Mouse (Mus musculus) kidney, postnatal 10 days (tissue): ENCODE results near the gene Btg4.

Experiments used
- DNase-seq: peaks from one replicate; pipeline ENCODE4 v3.0.0; 2021; ENCODE audit warnings: mixed read lengths

Gene Btg4

DNA sequence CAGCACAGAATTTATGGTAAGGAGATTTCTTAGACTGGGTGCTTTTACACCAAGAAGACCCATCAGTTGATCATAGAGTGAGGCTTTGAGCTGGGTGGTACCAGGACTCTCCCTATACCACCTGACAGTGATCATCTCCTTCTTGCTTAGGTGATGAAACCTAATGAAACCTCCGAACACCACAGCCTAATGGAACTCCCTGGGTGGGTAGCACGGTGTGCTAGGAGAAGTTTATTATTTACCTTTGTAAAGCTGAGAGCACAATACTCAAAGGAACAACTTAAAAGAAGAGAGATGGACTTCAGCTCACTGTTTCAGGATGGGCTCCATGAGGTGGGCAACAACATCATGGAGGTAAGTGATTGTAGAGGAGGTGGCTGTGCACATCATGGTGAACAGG is at the start of gene Btg4:
Gene Btg4 (plus strand): TSS at position 301 of the 400 bp plus-strand sequence.
- no peak for DNase-seq

DNA sequence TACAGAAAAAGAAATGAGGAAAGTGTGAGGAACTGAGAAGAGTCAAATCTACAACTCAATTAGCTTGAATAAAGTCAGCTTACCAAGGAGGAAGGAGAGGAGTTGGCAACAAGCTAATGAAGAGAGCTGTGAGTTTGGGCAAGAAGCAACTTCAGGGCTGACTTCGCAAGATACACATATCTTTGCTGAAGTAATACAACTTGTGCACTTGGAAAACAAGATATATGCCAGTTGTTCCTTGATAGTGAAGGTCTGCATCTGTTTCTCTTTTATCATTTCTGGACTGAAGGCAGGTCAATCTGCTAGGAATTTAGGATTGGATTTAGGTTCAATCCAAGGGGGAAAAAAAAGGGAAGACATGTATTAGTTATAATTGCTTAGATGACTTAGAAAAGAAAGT is 47.1 kb upstream of the Btg4 start:
- DNase-seq = no peak

- DNase-seq = no peak
Observed at GRCm38 (mm10) chr9:51015732-51016131, 45.0 kb upstream of the Btg4 start.

DNA sequence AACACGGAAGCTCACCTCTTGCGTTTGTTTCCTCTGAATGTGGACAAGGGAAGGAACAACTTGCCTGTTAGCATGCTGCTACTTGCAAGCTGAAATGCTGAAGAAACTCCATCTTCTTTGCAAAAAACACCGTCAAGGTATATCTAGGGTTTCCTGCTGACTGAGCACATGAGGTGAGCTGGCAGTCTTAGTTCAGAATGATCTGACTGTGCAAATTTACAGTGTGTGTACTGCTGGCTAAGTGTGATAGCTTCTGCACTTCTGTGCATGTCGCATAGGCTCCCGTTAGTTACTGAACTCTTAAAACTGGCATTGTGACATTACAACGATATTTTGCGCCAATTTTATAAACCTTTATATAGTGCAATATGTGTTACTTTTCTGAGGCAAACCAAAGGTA is 41.0 kb upstream of the Btg4 start:
- DNase-seq = no peak

GRCm38 (mm10) chr9:51020351-51020750 is 40.4 kb upstream of the Btg4 start:
- no peak for DNase-seq

- no peak for DNase-seq
Observed at GRCm38 (mm10) chr9:51021123-51021795, 39.4 kb upstream of the Btg4 start.

GRCm38 (mm10) chr9:51026952-51027351 is 33.7 kb upstream of the Btg4 start:
- no peak for DNase-seq

- DNase-seq = no peak
Observed at GRCm38 (mm10) chr9:51030147-51030546, 30.6 kb upstream of the Btg4 start.

DNA sequence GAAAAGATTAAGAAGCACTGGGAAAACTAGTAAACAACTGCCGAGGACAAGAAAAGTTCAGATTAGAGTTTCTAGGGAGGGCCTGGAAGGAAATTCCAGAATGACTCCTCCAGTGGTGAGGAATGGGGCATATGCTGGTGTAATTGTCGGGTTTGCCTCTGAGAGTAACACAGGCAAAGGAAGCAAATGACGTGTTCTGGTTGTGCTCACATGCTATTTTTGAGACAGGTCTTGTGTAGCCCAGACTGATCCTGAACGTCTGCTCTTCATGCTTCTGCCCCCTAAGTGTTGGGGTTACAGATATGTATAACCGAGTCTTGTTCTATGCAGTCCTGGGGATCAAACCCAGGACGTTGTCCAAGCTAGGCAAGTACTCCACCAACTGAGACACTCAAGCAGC is 29.1 kb upstream of the Btg4 start:
- no peak for DNase-seq

DNA sequence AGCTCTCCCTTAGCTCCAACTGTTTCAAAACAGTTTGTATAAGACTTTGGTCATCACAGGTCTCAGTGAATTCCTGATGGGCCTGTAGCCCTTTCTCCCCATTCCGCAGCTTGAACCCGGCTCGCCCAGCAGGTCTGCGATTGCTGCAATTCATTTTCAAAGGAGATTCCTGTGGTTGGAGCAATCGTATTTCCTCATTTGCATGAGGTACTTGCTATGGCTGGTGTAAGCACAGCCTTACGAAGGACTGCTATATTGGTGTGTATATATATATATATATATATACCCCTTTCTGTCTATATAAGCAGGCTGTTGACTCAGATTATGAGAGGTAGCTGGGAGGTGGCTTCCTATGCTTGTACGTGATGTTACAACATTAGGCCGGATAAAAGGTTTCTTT is 28.4 kb upstream of the Btg4 start:
- no peak for DNase-seq

DNA sequence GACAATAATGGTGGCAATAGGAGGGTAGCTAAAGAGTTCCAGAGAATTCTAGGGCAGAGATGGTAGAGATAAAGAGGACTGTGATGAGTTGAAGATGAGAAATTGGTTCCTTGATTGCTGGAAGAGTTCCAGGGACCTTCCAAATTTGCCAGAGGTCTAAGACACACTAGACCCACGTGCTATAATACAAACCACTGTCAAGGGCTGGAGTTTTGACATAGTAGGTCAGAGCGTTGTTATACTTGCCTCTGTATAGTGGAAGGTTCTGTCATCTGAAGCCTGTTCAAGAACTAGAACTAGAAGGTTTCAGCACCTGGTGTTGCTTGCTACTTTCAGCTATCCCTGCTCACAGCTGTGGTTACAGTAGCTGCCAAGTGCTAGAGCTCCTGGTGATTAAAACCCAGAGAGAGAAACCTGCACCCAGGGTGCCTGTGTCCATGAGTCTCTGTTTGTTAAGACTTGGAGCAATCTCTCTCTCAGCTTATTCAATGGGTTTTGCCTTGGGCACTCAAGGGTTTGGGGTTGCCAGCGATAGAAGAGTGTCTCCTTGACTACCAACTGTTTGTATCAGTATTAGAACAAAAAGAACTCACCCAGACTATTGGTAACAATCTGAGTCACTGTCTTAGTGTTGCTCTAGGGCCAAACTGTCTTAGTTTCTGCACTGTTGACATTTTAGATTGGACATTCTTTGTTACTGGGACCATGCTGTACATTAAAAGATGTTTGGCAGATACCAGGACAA is 27.7 kb upstream of the Btg4 start:
- no peak for DNase-seq

GRCm38 (mm10) chr9:51041491-51041980 is 19.2 kb upstream of the Btg4 start:
- DNase-seq = no peak

DNA sequence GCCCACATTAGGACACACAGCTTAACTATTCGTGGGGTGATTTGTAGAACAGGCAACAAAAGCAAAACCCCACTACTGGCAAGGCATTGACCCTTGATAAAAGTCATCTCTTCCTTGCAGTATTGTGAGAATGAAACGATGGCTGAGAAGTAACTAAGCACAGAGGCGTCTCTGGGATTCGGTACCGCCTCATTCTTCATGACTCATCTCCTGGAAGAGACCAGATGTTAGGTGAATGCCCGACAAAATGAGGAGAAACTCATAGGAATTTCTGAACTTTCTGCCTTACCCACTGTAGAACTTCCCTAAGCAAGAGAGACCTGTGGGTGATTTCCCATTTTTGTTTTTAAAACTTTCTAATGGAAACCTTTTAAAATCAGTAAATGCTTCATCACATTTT is 18.6 kb upstream of the Btg4 start:
- no peak for DNase-seq

GRCm38 (mm10) chr9:51052180-51052579 is 8.5 kb upstream of the Btg4 start:
- no peak for DNase-seq

- DNase-seq = peak; percentile 45
Observed at GRCm38 (mm10) chr9:51056360-51057324, 4.1 kb upstream of the Btg4 start.

DNA sequence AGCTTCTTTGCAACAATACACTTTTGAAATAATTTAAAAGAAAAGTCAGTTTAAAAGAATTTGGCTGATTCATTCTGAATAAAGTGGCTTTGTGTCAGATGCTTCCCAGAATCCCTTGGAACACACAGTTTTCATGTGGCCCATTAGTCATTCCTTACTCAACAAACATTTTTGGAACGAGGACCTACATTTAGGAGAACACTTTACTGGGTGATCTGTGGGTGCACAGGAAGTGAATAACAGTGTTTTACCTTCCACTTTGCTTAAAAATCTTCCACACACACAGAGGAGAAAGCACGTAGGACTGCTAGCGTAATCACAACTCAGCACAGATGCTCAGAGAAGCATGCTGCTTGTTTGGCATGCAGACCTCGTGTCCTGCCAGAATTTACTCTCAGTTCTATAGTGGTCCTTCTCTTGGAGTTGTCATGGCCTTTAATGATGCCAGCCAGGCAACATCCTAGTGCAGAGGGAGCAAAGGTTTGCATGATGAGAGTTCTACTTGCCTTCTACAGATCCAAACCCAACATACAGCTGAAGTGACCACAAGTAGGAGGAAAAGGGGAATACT is 1.7 kb upstream of the Btg4 start:
- no peak for DNase-seq

- DNase-seq = no peak
Observed at GRCm38 (mm10) chr9:51068202-51068601, 7.5 kb downstream of the Btg4 start.

GRCm38 (mm10) chr9:51070801-51071200 is 10.1 kb downstream of the Btg4 start:
- no peak for DNase-seq

DNA sequence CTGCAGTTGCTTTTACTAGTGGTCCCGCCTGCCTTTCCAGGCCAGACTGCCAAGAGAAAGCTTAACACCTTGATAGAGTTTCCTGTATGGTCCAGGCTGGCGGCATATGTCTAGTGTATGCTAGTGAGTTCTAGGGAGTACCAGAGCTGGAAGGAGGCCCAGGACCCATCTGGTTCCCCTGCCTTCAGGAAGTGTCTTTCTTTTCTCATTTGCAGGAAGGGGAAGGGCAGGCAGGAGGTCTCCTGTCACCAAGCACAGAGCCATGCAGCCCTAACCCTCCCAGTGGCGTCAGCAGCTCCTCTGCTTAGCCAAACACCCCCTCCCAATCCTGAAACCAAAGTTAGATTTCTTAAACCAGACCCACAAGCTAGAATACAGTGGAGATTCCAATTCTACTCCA is 15.1 kb downstream of the Btg4 start:
- peak; percentile 61 for DNase-seq

- DNase-seq = peak; percentile 34
Observed at GRCm38 (mm10) chr9:51076300-51076978, 15.7 kb downstream of the Btg4 start.

DNA sequence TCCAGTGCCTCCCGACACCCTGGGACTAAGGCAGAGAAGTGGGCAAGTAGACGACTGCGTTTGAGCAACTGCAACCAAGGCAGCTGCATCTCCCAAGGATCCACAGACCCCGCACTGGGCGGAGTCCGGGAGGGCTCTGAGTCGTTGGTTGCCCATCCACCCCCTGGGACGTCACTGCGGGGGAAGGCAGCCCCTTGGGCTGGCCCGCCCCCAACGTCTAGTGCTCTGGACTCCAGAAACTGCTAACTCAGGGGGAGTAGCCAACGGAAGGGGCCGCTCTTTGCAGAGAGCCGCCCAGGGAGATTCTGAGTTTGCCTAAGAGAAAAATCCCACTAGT is 16.2 kb downstream of the Btg4 start, which contains the start of gene Layn:
Gene Layn (minus strand): TSS at position 116 of the 337 bp plus-strand sequence.
- peak; percentile 95 for DNase-seq

GRCm38 (mm10) chr9:51081614-51082013 is 20.9 kb downstream of the Btg4 start:
- no peak for DNase-seq
